Mouse (Mus musculus): ENCODE results near the gene Clic3. TPM values are rescaled to one million over a fixed set of nuclear protein-coding genes. Genes with fewer than 3 reads are reported as not detected.

Clic3 gene
- polyA plus RNA-seq, 1 experiment from 2014 or later, result 8.0 TPM

DNA sequence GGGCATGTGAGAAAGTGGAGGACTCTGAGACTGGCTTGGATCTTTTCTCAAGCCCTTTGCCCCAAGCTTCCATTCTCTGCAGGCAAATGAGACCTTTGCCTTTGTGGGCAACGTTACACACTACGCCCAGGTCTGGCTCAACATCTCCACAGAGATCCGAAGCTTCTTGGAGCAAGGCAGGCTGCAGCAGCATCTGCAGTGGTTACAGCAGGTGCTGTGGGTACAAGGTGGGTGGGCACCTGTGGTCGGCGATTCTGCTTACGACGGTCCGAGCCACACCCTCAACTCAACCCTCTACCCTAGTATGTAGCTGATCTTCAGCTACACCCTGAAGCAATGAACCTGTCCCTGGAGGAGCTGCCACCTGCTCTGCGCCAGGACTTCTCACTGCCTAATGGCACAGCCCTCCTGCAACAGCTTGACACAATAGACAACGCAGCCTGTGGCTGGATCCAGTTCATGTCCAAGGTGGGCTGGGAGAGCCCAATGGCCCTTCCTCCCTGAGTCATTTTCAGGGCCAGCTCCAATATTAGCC lies 20.3 kb upstream of the Clic3 start:
- H3K4me1 ChIP-seq (ENCODE audit: control insufficient read depth, insufficient read depth, low read length), result no peaks in the 10 kb centered on the region
- H3K4me2 ChIP-seq (ENCODE audit: low read depth, low read length), result no peak overlapping the region
- no peak overlapping the region for H3K9ac ChIP-seq (ENCODE audit: low read length)
- H3K9me3 ChIP-seq (replicated peaks; ENCODE audit: control insufficient read depth, low read length), result no peaks in the 10 kb centered on the region
- ATAC-seq (replicated peaks; ENCODE audit: extremely low read depth, insufficient read depth, low FRiP score), result no peak
- 91% methylated on average over 10 of the region's 10 CpGs for WGBS
- H3K27me3 ChIP-seq (ENCODE audit: control insufficient read depth, insufficient read depth, low read length), result no peaks in the 10 kb centered on the region
- no peak overlapping the region for H3K4me3 ChIP-seq (ENCODE audit: low read length)
- H3K27ac ChIP-seq (ENCODE audit: low read length), result no peak overlapping the region
- H3K36me3 ChIP-seq (ENCODE audit: control insufficient read depth, insufficient read depth), result peaks cover 6% of the 10 kb centered on the region; the same call in 1 of the 2 replicates

DNA sequence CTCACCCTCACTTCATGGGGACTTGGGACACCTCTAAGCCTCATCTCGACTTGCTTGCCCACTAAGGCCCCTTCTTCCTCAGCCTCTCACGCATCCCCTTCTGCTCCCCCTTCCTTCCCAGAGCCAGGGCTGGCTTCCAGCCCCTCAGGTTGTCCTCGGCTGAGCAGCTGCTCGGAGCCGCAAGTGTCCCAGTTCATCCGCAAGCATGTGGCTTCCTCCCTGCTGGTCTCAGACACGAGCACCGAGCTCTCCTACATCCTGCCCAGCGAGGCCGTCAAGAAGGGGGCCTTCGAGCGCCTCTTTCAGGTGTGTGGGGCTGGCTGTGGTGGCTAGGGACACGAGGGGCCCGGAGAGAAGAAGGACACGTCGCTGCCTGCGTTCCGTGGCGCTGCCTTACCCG lies 15.6 kb upstream of the Clic3 start:
- H3K36me3 ChIP-seq (ENCODE audit: control insufficient read depth, insufficient read depth), result peaks cover 8% of the 10 kb centered on the region; the same call in 1 of the 2 replicates

DNA sequence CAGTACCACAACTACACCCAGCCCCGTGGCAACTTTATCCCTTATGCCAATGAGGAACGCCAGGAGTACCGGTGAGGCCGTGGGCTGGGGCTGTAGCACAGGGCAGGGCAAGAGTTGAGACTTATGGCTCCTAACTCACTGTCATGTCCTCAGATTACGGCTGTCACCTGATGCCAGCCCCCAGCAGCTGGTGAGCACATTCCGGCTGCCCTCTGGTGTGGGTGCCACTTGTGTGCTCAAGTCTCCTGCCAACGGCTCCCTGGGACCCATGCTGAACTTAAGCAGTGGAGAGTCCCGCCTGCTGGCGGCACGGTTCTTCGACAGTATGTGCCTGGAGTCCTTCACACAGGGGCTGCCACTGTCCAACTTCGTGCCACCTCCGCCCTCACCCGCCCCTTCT lies 14.0 kb upstream of the Clic3 start:
- no peaks in the 10 kb centered on the region for H3K4me1 ChIP-seq (ENCODE audit: control insufficient read depth, insufficient read depth, low read length)
- no peak overlapping the region for H3K4me2 ChIP-seq (ENCODE audit: low read depth, low read length)
- peaks cover 8% of the 10 kb centered on the region; the same call in 1 of the 2 replicates for H3K36me3 ChIP-seq (ENCODE audit: control insufficient read depth, insufficient read depth)
- H3K4me3 ChIP-seq (ENCODE audit: low read length), result no peak overlapping the region
- H3K27me3 ChIP-seq (ENCODE audit: control insufficient read depth, insufficient read depth, low read length), result no peaks in the 10 kb centered on the region
- WGBS, result 85% methylated on average over 14 of the region's 14 CpGs
- H3K27ac ChIP-seq (ENCODE audit: low read length), result no peak overlapping the region
- no peak for ATAC-seq (replicated peaks; ENCODE audit: extremely low read depth, insufficient read depth, low FRiP score)
- H3K9ac ChIP-seq (ENCODE audit: low read length), result no peak overlapping the region
- H3K9me3 ChIP-seq (replicated peaks; ENCODE audit: control insufficient read depth, low read length), result no peaks in the 10 kb centered on the region

More for the DNA sequence above, 15.6 kb upstream of the Clic3 start:
- Histone ChIP-seq H3K27ac (ENCODE audit: low read length) (no peak overlapping the region), H3K4me3 (ENCODE audit: low read length) (no peak overlapping the region), H3K9me3 (replicated peaks; ENCODE audit: control insufficient read depth, low read length) (no peaks in the 10 kb centered on the region), H3K9ac (ENCODE audit: low read length) (no peak overlapping the region), H3K27me3 (ENCODE audit: control insufficient read depth, insufficient read depth, low read length) (no peaks in the 10 kb centered on the region), H3K4me1 (ENCODE audit: control insufficient read depth, insufficient read depth, low read length) (no peaks in the 10 kb centered on the region), H3K4me2 (ENCODE audit: low read depth, low read length) (no peak overlapping the region)
- ATAC-seq (replicated peaks; ENCODE audit: extremely low read depth, insufficient read depth, low FRiP score), result no peak
- 81% methylated on average over 20 of the region's 20 CpGs for WGBS

DNA sequence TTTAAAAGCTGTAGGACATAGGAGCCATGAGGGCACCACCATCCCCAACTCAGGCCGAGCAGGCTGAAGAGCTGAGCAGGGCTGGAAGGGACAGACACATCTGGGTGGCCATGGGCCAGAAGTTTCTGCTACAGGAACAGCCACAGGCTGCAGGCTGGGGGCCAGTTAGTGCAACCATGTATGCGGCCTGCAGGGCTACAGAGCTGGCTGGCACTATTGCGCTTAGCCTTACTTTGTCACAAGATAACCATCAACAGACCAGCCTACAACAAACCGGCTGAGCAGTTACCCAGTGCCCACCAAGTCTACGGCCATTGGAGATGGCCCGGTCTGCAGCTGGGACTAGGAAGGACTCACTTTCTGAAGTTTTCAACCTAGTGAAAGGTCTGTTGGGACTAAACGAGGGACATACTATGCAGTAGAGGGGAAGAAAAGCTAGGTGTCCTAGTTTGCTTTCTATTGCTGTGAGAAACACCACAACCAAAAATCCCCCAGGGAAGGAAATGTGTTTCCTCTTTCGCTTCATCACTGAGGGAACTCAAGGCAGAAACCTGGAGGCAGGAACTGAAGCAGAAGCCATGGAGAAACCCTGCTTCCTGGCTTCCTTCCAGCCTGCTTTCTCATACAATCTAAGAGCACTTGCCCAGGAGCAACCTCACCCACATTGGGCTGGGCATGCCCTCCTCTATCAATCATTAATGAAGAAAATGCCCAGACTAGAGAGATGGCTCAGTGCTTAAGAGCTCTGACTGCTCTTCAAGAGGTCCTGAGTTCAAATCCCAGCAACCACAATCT lies 5.6 kb upstream of the Clic3 start:
- 78% methylated on average over 8 of the region's 8 CpGs for WGBS
- no peaks in the 10 kb centered on the region for H3K9me3 ChIP-seq (replicated peaks; ENCODE audit: control insufficient read depth, low read length)
- no peak overlapping the region for H3K27ac ChIP-seq (ENCODE audit: low read length)
- H3K27me3 ChIP-seq (ENCODE audit: control insufficient read depth, insufficient read depth, low read length), result no peaks in the 10 kb centered on the region
- H3K4me3 ChIP-seq (ENCODE audit: low read length), result no peak overlapping the region
- H3K4me1 ChIP-seq (ENCODE audit: control insufficient read depth, insufficient read depth, low read length), result 0 out of 2 replicates have a peak, but pooled peaks cover 2% of the 10 kb centered on the region
- no peak overlapping the region for H3K4me2 ChIP-seq (ENCODE audit: low read depth, low read length)
- H3K36me3 ChIP-seq (ENCODE audit: control insufficient read depth, insufficient read depth), result no peaks in the 10 kb centered on the region
- H3K9ac ChIP-seq (ENCODE audit: low read length), result no peak overlapping the region
- ATAC-seq (replicated peaks; ENCODE audit: extremely low read depth, insufficient read depth, low FRiP score), result no peak

DNA sequence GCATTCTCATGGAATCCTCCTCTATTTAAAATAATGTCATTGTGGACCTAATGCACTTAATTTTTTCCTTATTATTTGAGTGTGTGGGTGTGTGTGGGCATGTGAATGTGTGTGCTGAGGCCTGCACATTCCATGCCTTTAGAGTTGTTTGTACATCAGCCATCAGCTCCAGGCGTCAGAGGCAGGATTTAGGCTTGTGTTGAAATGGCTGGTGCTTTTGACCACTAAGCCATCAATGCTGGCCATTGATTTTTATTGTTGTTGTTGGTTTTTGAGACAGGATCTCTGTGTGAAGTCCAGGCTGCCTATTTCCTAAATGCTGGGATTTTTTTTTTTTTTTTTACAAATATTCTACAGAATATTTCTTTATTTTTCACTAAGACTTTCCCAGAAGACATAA lies 3.7 kb upstream of the Clic3 start:
- no peak overlapping the region for H3K4me3 ChIP-seq (ENCODE audit: low read length)
- H3K4me2 ChIP-seq (ENCODE audit: low read depth, low read length), result no peak overlapping the region

DNA sequence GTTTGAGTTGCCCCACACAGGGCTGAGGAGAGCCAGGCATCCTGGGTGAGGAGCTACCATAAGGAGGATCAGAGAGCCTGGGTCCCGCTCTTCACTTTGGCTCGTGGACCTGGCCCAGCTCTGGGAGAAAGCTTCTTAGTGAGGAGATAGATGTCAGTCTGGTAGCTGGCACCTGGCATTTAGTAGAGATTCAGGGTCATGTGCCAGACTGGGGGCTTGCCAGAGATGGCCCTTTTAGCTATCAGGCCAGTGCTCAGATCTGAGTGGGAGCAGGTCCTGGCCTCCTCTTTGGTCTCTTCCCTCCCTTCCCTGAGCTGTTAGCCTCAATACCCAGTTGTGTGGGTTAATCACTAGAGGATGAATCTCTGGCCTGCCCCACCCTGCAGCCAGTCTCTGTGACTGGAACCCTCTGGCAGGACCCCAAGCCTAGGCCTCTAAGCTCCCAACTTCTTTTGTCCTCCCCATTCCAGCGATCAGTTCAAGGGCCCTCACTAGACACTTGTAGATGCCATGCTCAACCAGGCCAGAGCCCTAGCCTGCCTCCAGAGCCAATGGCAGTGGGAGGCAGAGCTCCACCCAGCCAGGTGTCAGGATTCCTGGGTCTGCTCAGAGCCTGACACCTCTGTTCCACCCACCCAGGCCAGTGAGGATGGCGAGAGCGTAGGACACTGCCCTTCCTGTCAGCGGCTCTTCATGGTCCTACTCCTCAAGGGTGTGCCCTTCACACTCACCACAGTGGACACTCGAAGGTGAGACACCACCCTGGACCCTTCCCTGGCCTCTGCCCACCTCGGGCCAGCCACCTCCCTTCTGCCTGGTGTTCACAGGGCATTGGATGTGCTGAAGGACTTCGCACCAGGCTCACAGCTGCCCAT lies 621 bp downstream of the Clic3 start:
- Histone ChIP-seq H3K4me2 (ENCODE audit: low read depth, low read length) (no peak overlapping the region), H3K27me3 (ENCODE audit: control insufficient read depth, insufficient read depth, low read length) (no peaks in the 10 kb centered on the region), H3K9me3 (replicated peaks; ENCODE audit: control insufficient read depth, low read length) (no peaks in the 10 kb centered on the region), H3K4me3 (ENCODE audit: low read length) (no peak overlapping the region), H3K27ac (ENCODE audit: low read length) (no peak overlapping the region), H3K36me3 (ENCODE audit: control insufficient read depth, insufficient read depth) (no peaks in the 10 kb centered on the region; the same call in 1 of the 2 replicates), H3K9ac (ENCODE audit: low read length) (no peak overlapping the region), H3K4me1 (ENCODE audit: control insufficient read depth, insufficient read depth, low read length) (peaks cover 26% of the 10 kb centered on the region)
- ATAC-seq (replicated peaks; ENCODE audit: extremely low read depth, insufficient read depth, low FRiP score), result no peak
- 70% methylated on average over 9 of the region's 9 CpGs for WGBS

More for the DNA sequence above, 3.7 kb upstream of the Clic3 start:
- 56% methylated on average over 1 of the region's 1 CpGs for WGBS
- H3K27me3 ChIP-seq (ENCODE audit: control insufficient read depth, insufficient read depth, low read length), result no peaks in the 10 kb centered on the region
- H3K27ac ChIP-seq (ENCODE audit: low read length), result no peak overlapping the region
- H3K4me1 ChIP-seq (ENCODE audit: control insufficient read depth, insufficient read depth, low read length), result 0 out of 2 replicates have a peak, but pooled peaks cover 4% of the 10 kb centered on the region
- no peak for ATAC-seq (replicated peaks; ENCODE audit: extremely low read depth, insufficient read depth, low FRiP score)
- no peaks in the 10 kb centered on the region; the same call in 1 of the 2 replicates for H3K36me3 ChIP-seq (ENCODE audit: control insufficient read depth, insufficient read depth)
- no peak overlapping the region for H3K9ac ChIP-seq (ENCODE audit: low read length)
- H3K9me3 ChIP-seq (replicated peaks; ENCODE audit: control insufficient read depth, low read length), result no peaks in the 10 kb centered on the region

DNA sequence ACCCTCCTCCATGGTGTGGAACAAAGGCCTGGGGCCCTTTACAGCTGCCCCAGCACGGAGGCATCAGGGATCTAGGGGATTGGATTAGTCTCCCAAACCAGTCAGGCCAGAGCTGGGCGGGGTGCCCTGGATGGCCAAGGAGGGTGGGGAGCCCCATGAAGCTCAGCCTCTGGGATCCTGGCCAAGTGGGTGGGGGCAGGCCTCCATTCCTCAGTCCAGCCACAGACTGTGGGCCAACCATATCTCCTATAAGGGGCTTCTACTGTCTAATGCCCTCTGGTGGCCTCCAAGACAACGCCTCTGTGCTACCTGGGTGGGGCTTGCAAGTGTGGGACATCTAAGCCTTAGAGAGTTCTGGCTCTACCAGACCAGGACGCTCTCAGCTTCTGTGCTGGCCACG lies 2.3 kb downstream of the Clic3 start:
- H3K4me3 ChIP-seq (ENCODE audit: low read length), result no peak overlapping the region
- no peaks in the 10 kb centered on the region for H3K27me3 ChIP-seq (ENCODE audit: control insufficient read depth, insufficient read depth, low read length)
- no peaks in the 10 kb centered on the region; the same call in 1 of the 2 replicates for H3K36me3 ChIP-seq (ENCODE audit: control insufficient read depth, insufficient read depth)
- no peak overlapping the region for H3K4me2 ChIP-seq (ENCODE audit: low read depth, low read length)
- H3K4me1 ChIP-seq (ENCODE audit: control insufficient read depth, insufficient read depth, low read length), result peaks cover 26% of the 10 kb centered on the region
- H3K9ac ChIP-seq (ENCODE audit: low read length), result no peak overlapping the region
- ATAC-seq (replicated peaks; ENCODE audit: extremely low read depth, insufficient read depth, low FRiP score), result no peak
- no peak overlapping the region for H3K27ac ChIP-seq (ENCODE audit: low read length)
- WGBS, result 69% methylated on average over 5 of the region's 5 CpGs
- H3K9me3 ChIP-seq (replicated peaks; ENCODE audit: control insufficient read depth, low read length), result no peaks in the 10 kb centered on the region

DNA sequence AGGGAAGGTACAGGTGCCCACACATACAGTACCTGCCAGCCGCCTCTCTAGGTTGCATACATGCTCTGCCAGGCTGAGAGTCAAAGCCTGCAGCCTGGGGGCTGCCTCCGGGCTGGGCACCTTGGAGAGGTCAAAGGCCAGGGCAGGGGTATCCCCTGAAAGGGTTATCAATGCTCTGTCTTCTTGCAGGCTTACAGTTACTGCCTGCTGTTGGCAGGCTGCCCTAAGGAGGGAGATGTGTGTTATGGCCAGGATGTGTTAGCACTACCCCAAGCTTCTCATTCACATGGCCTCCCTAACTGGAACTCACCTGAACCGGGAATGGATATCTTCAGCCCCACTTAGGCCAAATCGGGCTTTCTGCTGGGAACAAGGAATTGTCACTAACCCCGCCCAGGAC lies 3.5 kb downstream of the Clic3 start:
- WGBS, result 29% methylated on average over 5 of the region's 5 CpGs
- peak overlapping the region; percentile 84 for H3K4me2 ChIP-seq (ENCODE audit: low read depth, low read length)
- H3K9ac ChIP-seq (ENCODE audit: low read length), result peak overlapping the region; percentile 83
- H3K4me3 ChIP-seq (ENCODE audit: low read length), result peak overlapping the region; percentile 69
- ATAC-seq (replicated peaks; ENCODE audit: extremely low read depth, insufficient read depth, low FRiP score), result 0 out of 2 replicates have a peak, but pooled peaks have one; percentile 3
- no peaks in the 10 kb centered on the region; the same call in 1 of the 2 replicates for H3K36me3 ChIP-seq (ENCODE audit: control insufficient read depth, insufficient read depth)
- peak overlapping the region; percentile 94 for H3K27ac ChIP-seq (ENCODE audit: low read length)
- H3K9me3 ChIP-seq (replicated peaks; ENCODE audit: control insufficient read depth, low read length), result no peaks in the 10 kb centered on the region
- peaks cover 26% of the 10 kb centered on the region for H3K4me1 ChIP-seq (ENCODE audit: control insufficient read depth, insufficient read depth, low read length)
- no peaks in the 10 kb centered on the region for H3K27me3 ChIP-seq (ENCODE audit: control insufficient read depth, insufficient read depth, low read length)

Measured in heart, embryonic 16.5 days (tissue).